Mouse (Mus musculus): ENCODE data around the gene Hist1h3e. TPM values are rescaled to one million over a fixed set of nuclear protein-coding genes. Genes with fewer than 3 reads are reported as not detected.
"Not testable (repeated sequence)": the region's sequence is repeated elsewhere in the genome, so short reads cannot be mapped to it uniquely, and the experiment has no call there.

The Hist1h3e gene
- polyA plus RNA-seq, 1 experiment from 2014 or later = 8.7 TPM

GRCm38 (mm10) chr13:23572218-23573033, 10.3 kb upstream of the Hist1h3e start:
- Histone ChIP-seq H3K9me3 (no peaks in the 10 kb centered on the region), H3K36me3 (no peaks in the 10 kb centered on the region), H3K9ac (peak overlapping the region; percentile 85), H3K4me1 (peaks cover 19% of the 10 kb centered on the region), H3K27ac (peak overlapping the region; percentile 96), H3K4me3 (peak overlapping the region; percentile 54), H3K4me2 (peak overlapping the region; percentile 75), H3K27me3 (no peaks in the 10 kb centered on the region)
- no peak for ATAC-seq (ENCODE audit: insufficient number of reproducible peaks, insufficient read depth, low FRiP score, low TSS enrichment, low read depth)
- WGBS = 37% methylated on average over 2 of the region's 2 CpGs

- not testable (repeated sequence) for ATAC-seq (ENCODE audit: insufficient number of reproducible peaks, insufficient read depth, low FRiP score, low TSS enrichment, low read depth); H3K27me3 ChIP-seq; H3K9me3 ChIP-seq; H3K36me3 ChIP-seq
- Histone ChIP-seq H3K27ac (peak overlapping the region; percentile 96), H3K9ac (peak overlapping the region; percentile 85), H3K4me3 (peak overlapping the region; percentile 54), H3K4me2 (peak overlapping the region; percentile 75), H3K4me1 (peaks cover 14% of the 10 kb centered on the region)
- WGBS = under 1% methylated on average over 15 of the region's 34 CpGs
Measured at GRCm38 (mm10) chr13:23571504-23572217, 9.5 kb upstream of the Hist1h3e start.

- ATAC-seq (ENCODE audit: insufficient number of reproducible peaks, insufficient read depth, low FRiP score, low TSS enrichment, low read depth) = peak; percentile 88
- Histone ChIP-seq H3K27me3 (no peaks in the 10 kb centered on the region), H3K4me2 (peak within 1 kb of the TSS; percentile 75), H3K9me3 (no peaks in the 10 kb centered on the region), H3K36me3 (no peaks in the 10 kb centered on the region), H3K4me1 (peaks cover 9% of the 10 kb centered on the region), H3K9ac (peak within 1 kb of the TSS; percentile 85), H3K4me3 (peak within 1 kb of the TSS; percentile 54), H3K27ac (peak within 1 kb of the TSS; percentile 96)
- WGBS = under 1% methylated on average over 18 of the region's 18 CpGs
Measured at GRCm38 (mm10) chr13:23571022-23571503, 8.9 kb upstream of the Hist1h3e start, which contains the start of the genes Hist1h2ae and Hist1h2bg. Gene Hist1h2ae (minus strand): TSS chr13:23571220. Gene Hist1h2bg (plus strand): TSS chr13:23571396.

GRCm38 (mm10) chr13:23570261-23571021, 8.3 kb upstream of the Hist1h3e start:
- not testable (repeated sequence) for ATAC-seq (ENCODE audit: insufficient number of reproducible peaks, insufficient read depth, low FRiP score, low TSS enrichment, low read depth)

GRCm38 (mm10) chr13:23564482-23564881, 2.3 kb upstream of the Hist1h3e start:
- H3K4me3 ChIP-seq = no peak overlapping the region
- H3K36me3 ChIP-seq = no peaks in the 10 kb centered on the region
- WGBS = 86% methylated on average over 2 of the region's 2 CpGs
- 0 out of 2 replicates have a peak, but pooled peaks cover 5% of the 10 kb centered on the region for H3K4me1 ChIP-seq
- H3K9ac ChIP-seq = no peak overlapping the region
- peak overlapping the region; percentile 98 for H3K27ac ChIP-seq
- H3K27me3 ChIP-seq = no peaks in the 10 kb centered on the region
- no peak overlapping the region for H3K4me2 ChIP-seq
- no peak for ATAC-seq (ENCODE audit: insufficient number of reproducible peaks, insufficient read depth, low FRiP score, low TSS enrichment, low read depth)
- no peaks in the 10 kb centered on the region for H3K9me3 ChIP-seq

More at GRCm38 (mm10) chr13:23570261-23571021, 8.3 kb upstream of the Hist1h3e start:
- H3K4me1 ChIP-seq, H3K9me3 ChIP-seq, H3K36me3 ChIP-seq, H3K27me3 ChIP-seq: not testable (repeated sequence)
- under 1% methylated on average over 25 of the region's 41 CpGs for WGBS
- Histone ChIP-seq H3K9ac (peak overlapping the region; percentile 67), H3K27ac (peak overlapping the region; percentile 96), H3K4me3 (peak overlapping the region; percentile 54), H3K4me2 (peak overlapping the region; percentile 75)

- Histone ChIP-seq H3K9me3 (no peaks in the 10 kb centered on the region), H3K36me3 (no peaks in the 10 kb centered on the region), H3K9ac (peak overlapping the region; percentile 62), H3K4me1 (0 out of 2 replicates have a peak, but pooled peaks cover 5% of the 10 kb centered on the region), H3K4me2 (peak overlapping the region; percentile 68), H3K27me3 (no peaks in the 10 kb centered on the region), H3K27ac (peak overlapping the region; percentile 98), H3K4me3 (peak overlapping the region; percentile 48)
- 4% methylated on average over 18 of the region's 18 CpGs for WGBS
- no peak for ATAC-seq (ENCODE audit: insufficient number of reproducible peaks, insufficient read depth, low FRiP score, low TSS enrichment, low read depth)
Measured at GRCm38 (mm10) chr13:23562699-23563462, 712 bp upstream of the Hist1h3e start.

- 0% methylated on average over 2 of the region's 5 CpGs for WGBS
- peak overlapping the region; percentile 48 for H3K4me3 ChIP-seq
- H3K4me1 ChIP-seq; ATAC-seq (ENCODE audit: insufficient number of reproducible peaks, insufficient read depth, low FRiP score, low TSS enrichment, low read depth); H3K9me3 ChIP-seq; H3K36me3 ChIP-seq; H3K27me3 ChIP-seq: not testable (repeated sequence)
- peak overlapping the region; percentile 68 for H3K4me2 ChIP-seq
- H3K9ac ChIP-seq = peak overlapping the region; percentile 68
- H3K27ac ChIP-seq = peak overlapping the region; percentile 98
Measured at GRCm38 (mm10) chr13:23561531-23561882, 662 bp downstream of the Hist1h3e start.

GRCm38 (mm10) chr13:23560699-23561098, 1.5 kb downstream of the Hist1h3e start:
- not testable (repeated sequence) for H3K36me3 ChIP-seq; H3K9me3 ChIP-seq; H3K27me3 ChIP-seq; ATAC-seq (ENCODE audit: insufficient number of reproducible peaks, insufficient read depth, low FRiP score, low TSS enrichment, low read depth); H3K4me1 ChIP-seq; H3K9ac ChIP-seq; H3K4me3 ChIP-seq
- WGBS = 12% methylated on average over 2 of the region's 2 CpGs
- Histone ChIP-seq H3K4me2 (peak overlapping the region; percentile 37), H3K27ac (peak overlapping the region; percentile 60)

- Histone ChIP-seq H3K9ac (peak overlapping the region; percentile 36; the same call in 1 of the 2 replicates), H3K4me2 (peak overlapping the region; percentile 91), H3K4me3 (no peak overlapping the region), H3K36me3 (no peaks in the 10 kb centered on the region), H3K27ac (peak overlapping the region; percentile 99), H3K27me3 (no peaks in the 10 kb centered on the region), H3K4me1 (peaks cover 14% of the 10 kb centered on the region), H3K9me3 (no peaks in the 10 kb centered on the region)
- WGBS = 72% methylated on average over 3 of the region's 3 CpGs
- ATAC-seq (ENCODE audit: insufficient number of reproducible peaks, insufficient read depth, low FRiP score, low TSS enrichment, low read depth) = no peak
Measured at GRCm38 (mm10) chr13:23556906-23557305, 5.3 kb downstream of the Hist1h3e start.

- peak overlapping the region; percentile 89 for H3K9ac ChIP-seq
- peak; percentile 79 for ATAC-seq (ENCODE audit: insufficient number of reproducible peaks, insufficient read depth, low FRiP score, low TSS enrichment, low read depth)
- WGBS = under 1% methylated on average over 18 of the region's 18 CpGs
Measured at GRCm38 (mm10) chr13:23555839-23556416, 6.2 kb downstream of the Hist1h3e start.

More at GRCm38 (mm10) chr13:23555839-23556416, 6.2 kb downstream of the Hist1h3e start:
- Histone ChIP-seq H3K36me3 (no peaks in the 10 kb centered on the region), H3K4me3 (peak overlapping the region; percentile 63), H3K4me2 (peak overlapping the region; percentile 91), H3K27ac (peak overlapping the region; percentile 99), H3K27me3 (no peaks in the 10 kb centered on the region), H3K9me3 (no peaks in the 10 kb centered on the region), H3K4me1 (peaks cover 14% of the 10 kb centered on the region)
